Mouse (Mus musculus): ENCODE measurements around the gene Aldh16a1. TPM values are rescaled to one million over a fixed set of nuclear protein-coding genes. Genes with fewer than 3 reads are reported as not detected.

Aldh16a1 gene
- polyA plus RNA-seq, 1 experiment from 2014 or later, result 19.5 TPM

DNA sequence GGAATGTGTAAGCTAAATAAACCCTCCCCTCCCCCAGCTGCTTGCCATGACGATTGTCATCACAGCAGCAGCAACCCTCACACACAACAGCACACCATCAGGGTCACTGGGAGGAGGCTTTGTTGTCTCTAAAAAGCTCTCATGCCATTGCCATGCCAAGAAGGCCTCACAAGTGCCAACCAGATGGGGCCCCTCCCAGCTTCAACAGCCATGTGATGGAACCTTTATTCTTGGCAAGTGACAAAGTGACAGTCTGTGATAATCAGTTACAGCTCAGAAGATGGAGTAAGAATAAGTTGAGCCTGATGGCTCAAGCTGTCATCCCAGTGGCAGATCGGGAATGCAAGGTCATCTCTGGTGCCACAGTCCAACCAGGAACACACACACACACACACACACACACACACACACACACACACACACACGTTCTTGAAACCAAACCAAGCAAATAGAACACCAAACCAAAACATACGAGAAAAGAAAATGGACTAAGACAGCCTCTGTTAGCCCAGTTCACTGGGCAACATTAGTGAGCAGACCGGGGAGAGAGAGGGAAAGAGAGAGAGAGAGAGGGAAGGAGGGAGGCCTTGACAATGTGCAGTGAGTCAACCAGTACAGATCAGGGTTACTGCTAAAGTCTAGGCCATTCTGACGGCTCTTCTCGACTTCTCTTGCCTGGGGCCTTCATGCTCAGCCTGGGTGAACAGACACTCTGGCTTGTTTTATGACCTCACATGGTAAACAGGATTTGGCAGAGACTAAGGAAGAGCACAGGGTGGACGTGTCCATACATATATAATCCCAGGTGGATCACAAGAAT, 14.3 kb downstream of the Aldh16a1 start:
- no peak for ATAC-seq (ENCODE audit: low FRiP score)
- 74% methylated on average over 8 of the region's 8 CpGs for WGBS
- no peak overlapping the region for H3K4me3 ChIP-seq (replicated peaks)

DNA sequence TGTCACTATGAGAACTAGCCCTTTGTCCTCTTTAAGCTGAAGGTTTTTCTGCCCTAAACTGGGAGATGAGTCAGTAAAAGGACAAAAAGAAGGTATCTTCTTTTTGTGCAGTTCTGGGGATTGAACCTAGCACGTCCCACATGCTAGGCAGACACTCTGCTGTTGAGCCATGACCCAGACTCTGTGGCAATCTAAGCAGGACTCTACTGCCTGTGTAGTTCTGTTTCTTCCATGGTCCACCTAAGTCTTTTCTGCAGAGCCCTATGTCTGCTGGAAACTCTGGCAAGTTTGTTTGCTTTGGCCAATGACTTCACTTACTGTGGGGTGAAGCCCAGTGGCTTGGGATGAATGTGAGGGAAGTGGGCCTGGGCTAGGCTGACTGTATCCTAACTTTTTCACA, 16.0 kb downstream of the Aldh16a1 start:
- Histone ChIP-seq H3K4me3 (replicated peaks) (no peak overlapping the region), H3K4me2 (no peak overlapping the region), H3K27ac (replicated peaks) (no peak overlapping the region), H3K4me1 (peaks cover 11% of the 10 kb centered on the region), H3K9ac (replicated peaks) (no peak overlapping the region), H3K27me3 (replicated peaks) (peaks cover 14% of the 10 kb centered on the region; the same call in 1 of the 2 replicates), H3K9me3 (replicated peaks) (no peaks in the 10 kb centered on the region), H3K36me3 (no peaks in the 10 kb centered on the region)
- 89% methylated on average over 1 of the region's 1 CpGs for WGBS
- ATAC-seq (ENCODE audit: low FRiP score), result no peak

More for the DNA sequence above, 14.3 kb downstream of the Aldh16a1 start:
- peaks cover 5% of the 10 kb centered on the region; the same call in 1 of the 2 replicates for H3K27me3 ChIP-seq (replicated peaks)
- H3K4me1 ChIP-seq, result peaks cover 11% of the 10 kb centered on the region
- H3K36me3 ChIP-seq, result 0 out of 2 replicates have a peak, but pooled peaks cover 3% of the 10 kb centered on the region
- H3K27ac ChIP-seq (replicated peaks), result no peak overlapping the region
- H3K9me3 ChIP-seq (replicated peaks), result no peaks in the 10 kb centered on the region
- H3K9ac ChIP-seq (replicated peaks), result no peak overlapping the region
- no peak overlapping the region for H3K4me2 ChIP-seq

DNA sequence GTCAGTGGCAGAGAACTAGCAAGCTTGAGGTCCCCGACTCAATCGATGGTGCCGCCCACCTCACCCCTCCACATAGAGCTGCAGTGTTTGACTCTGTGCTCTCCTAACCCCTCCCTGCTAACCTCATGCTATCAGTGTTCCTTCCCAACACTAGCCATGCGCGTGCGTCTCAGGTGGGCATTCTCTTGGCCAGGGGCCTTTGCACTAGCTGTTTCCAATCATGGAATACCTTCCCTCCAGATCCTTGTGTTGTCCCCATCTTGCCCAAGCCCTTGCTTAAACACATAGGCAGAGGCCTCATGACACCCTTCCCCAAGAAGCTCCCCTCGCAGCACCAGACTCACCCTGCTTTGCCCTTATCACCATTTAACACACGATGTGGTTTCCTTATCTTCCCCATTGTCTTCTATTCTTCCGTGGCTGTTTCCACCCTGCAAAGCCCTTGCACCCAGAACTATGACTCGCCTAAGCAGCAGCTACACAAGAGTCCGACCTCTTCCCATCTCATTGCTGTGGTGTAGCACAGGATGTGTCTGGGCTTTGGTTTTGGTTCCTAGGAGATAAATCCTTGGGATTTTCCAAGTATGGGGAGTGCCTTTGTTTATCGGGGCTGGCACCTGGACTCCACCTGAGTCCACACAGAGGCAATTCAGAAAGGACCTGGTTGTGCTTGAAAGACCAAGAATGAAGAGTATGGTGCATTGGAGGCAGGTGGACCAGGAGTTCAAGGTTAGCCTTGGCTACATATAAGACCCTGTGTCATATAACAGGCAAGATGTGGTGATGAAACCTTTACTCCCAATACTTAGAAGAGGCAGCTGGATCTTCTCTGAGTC, 17.0 kb downstream of the Aldh16a1 start:
- no peak overlapping the region for H3K4me3 ChIP-seq (replicated peaks)
- no peak overlapping the region for H3K9ac ChIP-seq (replicated peaks)
- WGBS, result 84% methylated on average over 12 of the region's 12 CpGs
- H3K27me3 ChIP-seq (replicated peaks), result peaks cover 14% of the 10 kb centered on the region; the same call in 1 of the 2 replicates
- no peaks in the 10 kb centered on the region for H3K36me3 ChIP-seq
- no peaks in the 10 kb centered on the region for H3K9me3 ChIP-seq (replicated peaks)
- ATAC-seq (ENCODE audit: low FRiP score), result no peak
- H3K4me1 ChIP-seq, result peaks cover 11% of the 10 kb centered on the region
- H3K4me2 ChIP-seq, result no peak overlapping the region
- H3K27ac ChIP-seq (replicated peaks), result no peak overlapping the region

DNA sequence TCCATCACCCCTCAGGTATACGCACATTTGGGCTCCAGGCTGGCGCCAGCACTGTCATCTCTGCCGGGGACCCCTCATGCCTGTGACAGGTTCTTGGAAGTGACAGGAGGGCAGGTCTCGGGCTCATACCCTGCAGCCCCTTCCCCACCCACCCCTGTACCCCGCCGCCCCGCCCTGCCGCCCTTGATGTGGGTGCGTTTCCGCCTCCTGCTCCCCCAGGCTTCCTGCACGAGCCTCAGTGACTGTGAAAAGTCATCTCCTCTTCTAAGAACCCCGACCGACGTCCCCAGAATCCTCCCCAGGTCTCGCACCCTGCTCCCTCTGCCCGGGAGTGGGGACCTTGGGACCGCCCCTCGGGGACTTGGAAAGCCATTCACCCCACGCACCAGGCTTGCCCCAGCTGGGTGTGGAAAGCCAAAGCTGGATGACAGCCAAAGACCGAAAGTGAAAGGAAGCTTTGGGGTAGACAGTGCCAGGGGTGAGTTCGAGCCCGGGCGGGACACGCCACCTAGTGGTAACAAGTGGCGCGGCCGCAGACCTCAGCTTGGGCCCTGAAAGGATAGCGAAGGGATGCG, 18.3 kb downstream of the Aldh16a1 start, which contains the start of the genes Gm45713 and Flt3l:
TSS of gene Gm45713 (minus strand) at position 239 of the 575 bp plus-strand sequence.
TSS of gene Flt3l (minus strand) at position 440 of the 575 bp plus-strand sequence.
- H3K36me3 ChIP-seq, result no peaks in the 10 kb centered on the region
- H3K27me3 ChIP-seq (replicated peaks), result peaks cover 14% of the 10 kb centered on the region; the same call in 1 of the 2 replicates
- H3K4me3 ChIP-seq (replicated peaks), result peak within 1 kb of the TSS; percentile 52
- H3K27ac ChIP-seq (replicated peaks), result peak within 1 kb of the TSS; percentile 56; the same call in 1 of the 2 replicates
- peak within 1 kb of the TSS; percentile 83 for H3K4me2 ChIP-seq
- no peaks in the 10 kb centered on the region for H3K9me3 ChIP-seq (replicated peaks)
- ATAC-seq (ENCODE audit: low FRiP score), result peak; percentile 85
- peaks cover 11% of the 10 kb centered on the region for H3K4me1 ChIP-seq
- 4% methylated on average over 29 of the region's 29 CpGs for WGBS
- H3K9ac ChIP-seq (replicated peaks), result peak within 1 kb of the TSS; percentile 61

DNA sequence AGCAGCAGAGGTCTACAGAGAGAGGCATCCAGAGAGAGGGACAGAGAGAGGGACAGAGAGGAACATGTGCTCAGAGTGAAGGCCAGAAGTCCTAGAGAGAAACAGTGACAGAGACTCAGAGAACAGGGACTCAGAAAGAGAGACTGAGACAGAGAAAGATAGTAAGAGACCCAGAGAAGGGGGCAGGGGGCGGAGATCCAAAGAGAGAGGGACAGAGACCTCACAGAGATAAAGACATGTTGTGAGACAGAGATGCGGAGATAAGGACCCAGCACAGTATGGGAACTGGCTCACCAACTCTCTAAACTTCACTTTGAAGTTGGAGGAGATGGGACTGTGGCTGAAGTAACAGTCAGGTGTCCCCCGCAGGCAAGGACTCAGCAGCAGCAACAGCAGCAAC, 19.0 kb downstream of the Aldh16a1 start:
- H3K27ac ChIP-seq (replicated peaks), result no peak overlapping the region
- 76% methylated on average over 3 of the region's 3 CpGs for WGBS
- ATAC-seq (ENCODE audit: low FRiP score), result no peak
- no peaks in the 10 kb centered on the region for H3K36me3 ChIP-seq
- H3K4me1 ChIP-seq, result peaks cover 11% of the 10 kb centered on the region
- H3K9ac ChIP-seq (replicated peaks), result no peak overlapping the region
- H3K4me3 ChIP-seq (replicated peaks), result peak overlapping the region; percentile 52
- H3K27me3 ChIP-seq (replicated peaks), result peaks cover 14% of the 10 kb centered on the region; the same call in 1 of the 2 replicates
- no peaks in the 10 kb centered on the region for H3K9me3 ChIP-seq (replicated peaks)
- H3K4me2 ChIP-seq, result peak overlapping the region; percentile 83

DNA sequence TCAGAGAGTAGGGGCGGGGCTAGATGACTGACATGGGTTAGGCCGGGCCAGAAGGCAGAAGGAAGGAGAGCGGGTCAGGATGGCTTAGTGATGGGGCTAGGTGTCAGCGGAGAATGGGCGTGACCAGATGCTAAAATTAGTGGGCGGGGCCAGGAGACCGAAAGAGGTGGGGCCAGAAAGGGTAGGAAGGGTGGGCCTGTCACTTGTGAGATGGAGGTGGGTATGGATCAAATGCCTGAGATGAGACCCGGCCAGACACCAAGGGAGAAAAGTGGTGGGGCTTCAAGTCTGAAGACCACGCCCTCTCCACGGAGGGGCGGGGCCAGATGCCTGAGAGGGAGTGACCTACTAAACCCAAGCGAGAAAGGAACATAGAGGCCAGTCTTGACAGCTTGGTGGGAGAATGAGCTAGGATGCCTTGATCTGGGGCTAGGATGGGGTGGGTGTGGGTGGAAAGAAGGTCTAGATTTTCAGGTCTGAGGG, 19.8 kb downstream of the Aldh16a1 start:
- Histone ChIP-seq H3K9ac (replicated peaks) (no peak overlapping the region), H3K27me3 (replicated peaks) (peaks cover 14% of the 10 kb centered on the region; the same call in 1 of the 2 replicates), H3K27ac (replicated peaks) (no peak overlapping the region), H3K9me3 (replicated peaks) (no peaks in the 10 kb centered on the region), H3K4me2 (no peak overlapping the region), H3K4me1 (peaks cover 14% of the 10 kb centered on the region), H3K36me3 (no peaks in the 10 kb centered on the region), H3K4me3 (replicated peaks) (no peak overlapping the region)
- no peak for ATAC-seq (ENCODE audit: low FRiP score)
- WGBS, result 13% methylated on average over 12 of the region's 12 CpGs

DNA sequence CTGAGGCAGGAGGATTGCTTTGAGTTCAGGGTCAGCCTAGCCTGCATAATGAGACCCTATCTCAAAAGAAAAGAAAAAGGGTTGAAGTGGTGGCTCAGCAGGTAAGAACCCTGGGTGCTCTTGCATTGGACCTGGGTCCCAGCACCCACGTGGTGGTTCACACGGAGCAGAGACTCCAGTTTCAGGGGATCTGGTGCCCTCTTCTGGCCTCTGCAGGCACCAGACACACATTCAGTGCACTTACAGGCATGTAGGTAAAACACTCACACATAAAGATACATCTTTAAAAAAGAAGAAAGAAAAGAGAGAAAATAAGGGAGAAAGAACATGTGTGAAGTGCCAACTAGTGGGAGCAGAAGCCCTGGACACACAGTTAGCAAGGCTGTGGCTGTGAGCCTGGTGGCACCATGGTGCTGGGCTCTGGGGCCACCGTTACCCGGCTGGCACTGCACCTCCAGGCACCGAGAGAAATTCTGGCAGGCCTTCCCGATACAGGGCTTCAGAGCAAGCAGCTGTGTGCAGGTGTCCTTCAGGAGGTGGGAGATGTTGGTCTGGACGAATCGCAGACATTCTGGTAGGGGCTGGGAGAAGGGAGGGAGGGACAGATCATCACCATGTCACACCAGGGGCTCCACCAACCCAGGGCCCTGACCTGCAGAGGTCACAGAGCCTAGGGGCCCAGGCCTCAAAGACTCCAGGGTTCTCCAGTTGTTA, 20.8 kb downstream of the Aldh16a1 start:
- H3K27ac ChIP-seq (replicated peaks), result no peak overlapping the region
- H3K27me3 ChIP-seq (replicated peaks), result peaks cover 14% of the 10 kb centered on the region; the same call in 1 of the 2 replicates
- H3K36me3 ChIP-seq, result no peaks in the 10 kb centered on the region
- H3K4me2 ChIP-seq, result no peak overlapping the region
- no peaks in the 10 kb centered on the region for H3K9me3 ChIP-seq (replicated peaks)
- H3K4me3 ChIP-seq (replicated peaks), result no peak overlapping the region
- no peak for ATAC-seq (ENCODE audit: low FRiP score)
- no peak overlapping the region for H3K9ac ChIP-seq (replicated peaks)
- H3K4me1 ChIP-seq, result peaks cover 20% of the 10 kb centered on the region
- WGBS, result 80% methylated on average over 8 of the region's 8 CpGs

DNA sequence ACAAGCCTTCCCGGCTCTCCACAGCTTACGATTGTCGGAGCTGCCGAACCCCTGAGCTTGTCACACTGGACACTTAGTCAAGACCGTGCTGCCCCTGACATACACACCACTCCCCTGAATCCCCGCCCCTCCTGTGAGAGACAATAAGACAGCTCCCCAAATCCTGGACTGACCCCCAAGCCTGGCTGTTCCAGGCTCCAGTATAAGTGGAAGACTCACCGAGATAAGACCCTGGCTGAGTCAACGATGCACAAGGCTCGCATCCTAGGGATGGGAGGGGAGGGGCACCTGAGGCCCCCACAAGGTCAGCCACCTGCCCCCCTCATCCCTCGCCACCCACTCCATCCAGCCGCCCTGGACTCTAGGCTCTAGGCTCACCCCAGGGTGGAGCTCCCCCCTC, 22.5 kb downstream of the Aldh16a1 start:
- H3K27me3 ChIP-seq (replicated peaks), result 0 out of 2 replicates have a peak, but pooled peaks cover 9% of the 10 kb centered on the region
- H3K4me3 ChIP-seq (replicated peaks), result no peak overlapping the region
- no peak overlapping the region for H3K9ac ChIP-seq (replicated peaks)
- no peak for ATAC-seq (ENCODE audit: low FRiP score)
- H3K36me3 ChIP-seq, result peaks cover 5% of the 10 kb centered on the region
- no peaks in the 10 kb centered on the region for H3K9me3 ChIP-seq (replicated peaks)
- WGBS, result 86% methylated on average over 11 of the region's 11 CpGs
- no peak overlapping the region for H3K27ac ChIP-seq (replicated peaks)
- H3K4me1 ChIP-seq, result peaks cover 30% of the 10 kb centered on the region
- H3K4me2 ChIP-seq, result no peak overlapping the region

DNA sequence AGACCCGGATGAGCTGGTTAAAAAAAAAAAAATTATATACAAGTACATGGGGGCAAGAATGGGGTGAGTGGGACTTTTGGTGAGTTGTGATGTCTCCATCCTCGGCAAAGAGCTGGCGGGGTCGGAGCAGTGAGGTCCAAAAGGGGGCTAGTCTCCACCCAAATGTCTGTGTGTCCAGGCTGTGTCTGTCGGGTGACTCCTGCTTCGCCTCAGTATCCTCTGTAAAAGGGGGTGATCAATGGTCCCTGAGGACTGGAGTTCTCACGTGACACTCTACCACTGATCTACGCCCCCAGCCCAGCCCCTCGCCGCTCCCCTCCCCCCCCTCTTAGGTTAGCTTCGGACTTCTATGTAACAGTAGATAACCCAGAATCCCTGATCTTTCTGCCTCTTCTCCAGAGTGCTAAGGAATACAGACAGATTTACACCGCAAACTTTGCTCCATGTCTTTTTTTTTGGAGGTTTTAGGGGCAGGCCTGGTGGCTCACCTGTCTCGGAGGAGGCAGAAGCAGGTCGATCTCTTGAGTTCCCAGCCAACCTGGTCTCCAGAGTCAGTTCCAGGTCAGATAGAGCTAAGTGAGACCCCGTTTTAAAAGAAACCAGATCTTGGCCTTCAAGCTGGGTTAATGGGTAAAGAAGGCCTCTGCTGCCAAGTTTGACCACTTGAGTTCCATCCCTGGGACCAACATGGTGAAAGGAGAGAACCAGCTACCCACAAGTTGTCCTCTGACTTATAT, 24.4 kb downstream of the Aldh16a1 start:
- Histone ChIP-seq H3K4me2 (peak overlapping the region; percentile 67), H3K9me3 (replicated peaks) (no peaks in the 10 kb centered on the region), H3K9ac (replicated peaks) (no peak overlapping the region), H3K4me3 (replicated peaks) (peak overlapping the region; percentile 80; the same call in 1 of the 2 replicates), H3K36me3 (peaks cover 24% of the 10 kb centered on the region), H3K4me1 (peaks cover 39% of the 10 kb centered on the region), H3K27me3 (replicated peaks) (0 out of 2 replicates have a peak, but pooled peaks cover 9% of the 10 kb centered on the region), H3K27ac (replicated peaks) (peak overlapping the region; percentile 95)
- WGBS, result 49% methylated on average over 15 of the region's 15 CpGs
- no peak for ATAC-seq (ENCODE audit: low FRiP score)

DNA sequence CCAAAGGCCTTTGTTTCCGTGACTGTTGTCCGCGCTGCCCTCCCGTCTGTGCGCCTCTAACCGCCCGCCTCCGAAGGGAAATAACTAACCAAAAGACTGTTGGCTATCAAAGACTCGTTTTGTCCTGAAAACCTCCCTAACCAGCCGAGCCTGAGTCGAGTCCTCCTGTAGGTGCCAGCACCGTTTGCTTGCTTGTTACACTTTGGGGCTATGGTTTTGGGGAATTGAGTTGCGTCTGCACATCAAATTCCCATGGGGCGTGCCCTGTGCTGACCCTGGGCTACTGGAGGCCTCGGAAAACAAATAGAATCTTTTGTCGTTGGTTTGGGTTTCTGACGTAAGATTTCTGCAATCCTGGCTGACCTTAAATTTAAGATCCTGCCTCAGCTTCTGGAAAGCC, 25.1 kb downstream of the Aldh16a1 start:
- peak overlapping the region; percentile 55 for H3K9ac ChIP-seq (replicated peaks)
- peaks cover 44% of the 10 kb centered on the region for H3K4me1 ChIP-seq
- H3K27ac ChIP-seq (replicated peaks), result peak overlapping the region; percentile 95
- no peak for ATAC-seq (ENCODE audit: low FRiP score)
- no peaks in the 10 kb centered on the region for H3K9me3 ChIP-seq (replicated peaks)
- 0 out of 2 replicates have a peak, but pooled peaks cover 4% of the 10 kb centered on the region for H3K27me3 ChIP-seq (replicated peaks)
- WGBS, result under 1% methylated on average over 17 of the region's 17 CpGs
- peak overlapping the region; percentile 67 for H3K4me2 ChIP-seq
- peak overlapping the region; percentile 80 for H3K4me3 ChIP-seq (replicated peaks)
- H3K36me3 ChIP-seq, result peaks cover 24% of the 10 kb centered on the region
